8 mouse cellular contexts compared by ENCODE assay signal in the genomic region with DNA sequence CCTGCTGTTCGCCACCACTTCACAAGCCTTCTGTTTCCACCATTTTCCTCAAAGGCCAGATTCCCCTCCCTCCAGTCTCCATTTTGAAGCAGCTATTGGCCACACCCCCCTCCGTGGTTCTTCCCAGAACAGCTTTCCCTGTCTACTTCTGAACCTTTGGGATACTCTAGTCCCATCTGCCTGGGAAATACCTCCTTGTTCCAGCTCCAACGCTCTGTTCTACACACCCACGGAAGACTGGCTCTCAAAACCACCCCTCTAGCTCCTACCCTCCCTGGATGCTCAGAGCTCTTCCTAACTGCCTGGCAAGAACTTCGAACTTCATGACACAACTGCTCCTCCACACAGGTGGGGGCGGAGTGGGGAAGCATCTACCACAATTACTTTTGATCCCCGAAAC. TPM values are rescaled to one million over a fixed set of nuclear protein-coding genes. Genes with fewer than 3 reads are reported as not detected.
DNase-seq lines count a peak whose midpoint lies in the region; ATAC-seq lines count a peak whose summit lies in the region.

No protein-coding gene starts in this region.

- H3K9me3 ChIP-seq in heart, embryonic 13.5 days: no peaks in the 10 kb centered on the region
- H3K9me3 ChIP-seq in embryonic facial prominence, embryonic 15.5 days (replicated peaks): no peaks in the 10 kb centered on the region
- no peaks in the 10 kb centered on the region for H3K9me3 ChIP-seq in midbrain, embryonic 16.5 days (replicated peaks; ENCODE audit: control insufficient read depth, low read length, poor library complexity, severe bottlenecking)

- no peaks in the 10 kb centered on the region for H3K27me3 ChIP-seq in heart, embryonic 13.5 days (replicated peaks)
- no peaks in the 10 kb centered on the region for H3K27me3 ChIP-seq in embryonic facial prominence, embryonic 15.5 days
- no peaks in the 10 kb centered on the region for H3K27me3 ChIP-seq in midbrain, embryonic 16.5 days (ENCODE audit: control insufficient read depth, insufficient read depth, low read depth, low read length)

- peak overlapping the region; percentile 87 for H3K4me3 ChIP-seq in heart, embryonic 13.5 days
- 0 out of 2 replicates have a peak overlapping the region, but pooled peaks have one; percentile 58 for H3K4me3 ChIP-seq in embryonic facial prominence, embryonic 15.5 days (replicated peaks)
- H3K4me3 ChIP-seq in midbrain, embryonic 16.5 days (ENCODE audit: low read depth, low read length): peak overlapping the region; percentile 87

- no peak for DNase-seq in heart, postnatal 14 days
- DNase-seq in layer of hippocampus, adult 9-11 months: peak; percentile 69
- no peak for DNase-seq in embryo, embryonic 11 days
- no peak for DNase-seq in embryo, embryonic 10 days (ENCODE audit: low spot score)

- H3K4me2 ChIP-seq in heart, embryonic 13.5 days: peak overlapping the region; percentile 93
- peak overlapping the region; percentile 69 for H3K4me2 ChIP-seq in embryonic facial prominence, embryonic 15.5 days (replicated peaks)
- peak overlapping the region; percentile 75 for H3K4me2 ChIP-seq in midbrain, embryonic 16.5 days (ENCODE audit: low read length)

- H3K9ac ChIP-seq in heart, embryonic 13.5 days: peak overlapping the region; percentile 93
- no peak overlapping the region for H3K9ac ChIP-seq in embryonic facial prominence, embryonic 15.5 days
- no peak overlapping the region for H3K9ac ChIP-seq in midbrain, embryonic 16.5 days (ENCODE audit: low read depth, low read length)

- intact Hi-C loops in heart, postnatal 14 days (cut with DNase I): no loop called here

- no peak for ATAC-seq in heart, embryonic 13.5 days (ENCODE audit: extremely low read depth, insufficient number of reproducible peaks, low FRiP score, low TSS enrichment)
- ATAC-seq in embryonic facial prominence, embryonic 15.5 days (ENCODE audit: insufficient number of reproducible peaks, low FRiP score, low TSS enrichment, low read depth): no peak
- ATAC-seq in midbrain, embryonic 16.5 days: no peak
- no peak for ATAC-seq in inflammation-experienced regulatory T-cells, adult 6 months

- H3K27ac ChIP-seq in heart, embryonic 13.5 days (replicated peaks): no peak overlapping the region
- H3K27ac ChIP-seq in embryonic facial prominence, embryonic 15.5 days (replicated peaks): no peak overlapping the region
- H3K27ac ChIP-seq in midbrain, embryonic 16.5 days (ENCODE audit: low read length): no peak overlapping the region

- 82% methylated on average over 7 of the region's 7 CpGs for WGBS in heart, embryonic 13.5 days
- 80% methylated on average over 7 of the region's 7 CpGs for WGBS in embryonic facial prominence, embryonic 15.5 days
- 82% methylated on average over 7 of the region's 7 CpGs for WGBS in midbrain, embryonic 16.5 days

- peaks cover 6% of the 10 kb centered on the region for H3K36me3 ChIP-seq in heart, embryonic 13.5 days
- H3K36me3 ChIP-seq in embryonic facial prominence, embryonic 15.5 days: no peaks in the 10 kb centered on the region
- no peaks in the 10 kb centered on the region for H3K36me3 ChIP-seq in midbrain, embryonic 16.5 days (ENCODE audit: control insufficient read depth, insufficient read depth, low read length)

- peaks cover 56% of the 10 kb centered on the region for H3K4me1 ChIP-seq in heart, embryonic 13.5 days
- H3K4me1 ChIP-seq in embryonic facial prominence, embryonic 15.5 days: peaks cover 32% of the 10 kb centered on the region
- peaks cover 32% of the 10 kb centered on the region for H3K4me1 ChIP-seq in midbrain, embryonic 16.5 days (ENCODE audit: control insufficient read depth, insufficient read depth, low read length)

RNA-seq across cellular contexts. Expression of gene Gga2, which starts 2.0 kb away (rescaled TPM):
- polyA plus RNA-seq in heart, embryonic 13.5 days (2015; fragmentation: Nextera tagmentation; extraction: Ambion mirVana): 77.2 TPM in 2 replicates
- 10 to 100 TPM; 28.7 to 29.6 TPM for total RNA-seq in heart, postnatal 14 days (2021)
- polyA plus RNA-seq in embryonic facial prominence, embryonic 15.5 days (2015; fragmentation: Nextera tagmentation; extraction: Ambion mirVana): 87.9 and 95.4 TPM in 2 replicates
- polyA plus RNA-seq in midbrain, embryonic 16.5 days (2015; fragmentation: Nextera tagmentation; extraction: Ambion mirVana): 50.5 and 58.6 TPM in 2 replicates
- 1 to 10 TPM in 2 of 3 experiments, under 1 TPM in 1; 0.92 to 1.6 (median 1.1) TPM for polyA plus RNA-seq in inflammation-experienced regulatory T-cells, adult 6 months (2017; shearing (Covaris generic))

RNA-seq across cellular contexts. Expression of gene Cog7, which starts 37.5 kb away (rescaled TPM):
- 17.3 and 18.2 TPM in 2 replicates for polyA plus RNA-seq in heart, embryonic 13.5 days (2015; fragmentation: Nextera tagmentation; extraction: Ambion mirVana)
- total RNA-seq in heart, postnatal 14 days (2021): 10 to 100 TPM; 15.3 to 16.0 TPM
- 24.4 and 24.8 TPM in 2 replicates for polyA plus RNA-seq in embryonic facial prominence, embryonic 15.5 days (2015; fragmentation: Nextera tagmentation; extraction: Ambion mirVana)
- 26.0 and 29.1 TPM in 2 replicates for polyA plus RNA-seq in midbrain, embryonic 16.5 days (2015; fragmentation: Nextera tagmentation; extraction: Ambion mirVana)
- polyA plus RNA-seq in inflammation-experienced regulatory T-cells, adult 6 months (2017; shearing (Covaris generic)): 1 to 10 TPM; 4.6 to 9.4 (median 8.5) TPM

RNA-seq across cellular contexts. Expression of gene Ubfd1, which starts 48.0 kb away (rescaled TPM):
- polyA plus RNA-seq in heart, embryonic 13.5 days (2015; fragmentation: Nextera tagmentation; extraction: Ambion mirVana): 46.3 and 46.9 TPM in 2 replicates
- 10 to 100 TPM; 33.0 to 39.6 TPM for total RNA-seq in heart, postnatal 14 days (2021)
- 61.6 and 63.0 TPM in 2 replicates for polyA plus RNA-seq in embryonic facial prominence, embryonic 15.5 days (2015; fragmentation: Nextera tagmentation; extraction: Ambion mirVana)
- 75.7 and 81.6 TPM in 2 replicates for polyA plus RNA-seq in midbrain, embryonic 16.5 days (2015; fragmentation: Nextera tagmentation; extraction: Ambion mirVana)
- 10 to 100 TPM in 2 of 3 experiments, 1 to 10 TPM in 1; 9.1 to 14.3 (median 10.4) TPM for polyA plus RNA-seq in inflammation-experienced regulatory T-cells, adult 6 months (2017; shearing (Covaris generic))

RNA-seq across cellular contexts. Expression of gene Ears2, which starts 48.1 kb away (rescaled TPM):
- 27.4 and 27.9 TPM in 2 replicates for polyA plus RNA-seq in heart, embryonic 13.5 days (2015; fragmentation: Nextera tagmentation; extraction: Ambion mirVana)
- total RNA-seq in heart, postnatal 14 days (2021): 10 to 100 TPM; 10.0 to 12.6 TPM
- polyA plus RNA-seq in embryonic facial prominence, embryonic 15.5 days (2015; fragmentation: Nextera tagmentation; extraction: Ambion mirVana): 15.2 and 16.1 TPM in 2 replicates
- 8.9 and 9.4 TPM in 2 replicates for polyA plus RNA-seq in midbrain, embryonic 16.5 days (2015; fragmentation: Nextera tagmentation; extraction: Ambion mirVana)
- polyA plus RNA-seq in inflammation-experienced regulatory T-cells, adult 6 months (2017; shearing (Covaris generic)): 1 to 10 TPM; 2.4 to 7.1 (median 4.9) TPM

Comparison
In these comparisons a context has a peak if more than half of its experiments do, and no peak if none do; other contexts are left out.
1. RNA of gene Gga2, which starts 2.0 kb away (polyA plus RNA-seq): 87.9 to 95.4 TPM in embryonic facial prominence, embryonic 15.5 days, 77.2 TPM in heart, embryonic 13.5 days and 50.5 to 58.6 TPM in midbrain, embryonic 16.5 days; 0.92 to 1.6 TPM in inflammation-experienced regulatory T-cells, adult 6 months; every median in the first group is over 10 times any median in the second.
2. Peak in every context shown above with its lines, with median percentiles within 50 percentile points of each other: H3K4me2 ChIP-seq and H3K4me3 ChIP-seq.